Mouse (Mus musculus) forebrain, embryonic 10.5 days (tissue): Measurements from ENCODE around the gene Antxr2. TPM values are rescaled to one million over a fixed set of nuclear protein-coding genes. Genes with fewer than 3 reads are reported as not detected.

ENCODE experiments used
- DNase-seq: peaks from one replicate; pipeline ENCODE4 v3.0.0-alpha.2; 2017; ENCODE audit warnings: low spot score; ENCODE audit errors: extremely low spot score
- H3K27ac ChIP-seq: fragments of 300-500 bp; sonication (generic); 2 replicates; pipeline ENCODE4 v1.5.1; 2016; ENCODE audit warnings: mild to moderate bottlenecking
- H3K27me3 ChIP-seq: fragments of 300-500 bp; sonication (generic); 2 replicates; pipeline ENCODE4 v1.6.1; 2016; ENCODE audit warnings: mild to moderate bottlenecking; ENCODE audit not compliant: poor library complexity, severe bottlenecking
- H3K36me3 ChIP-seq: fragments of 300-500 bp; sonication (generic); replicated peaks from 2 replicates; pipeline ENCODE4 v1.6.1; 2016; ENCODE audit warnings: mild to moderate bottlenecking, moderate library complexity
- H3K4me1 ChIP-seq: fragments of 300-500 bp; sonication (generic); 2 replicates; pipeline ENCODE4 v1.6.1; 2016
- H3K4me3 ChIP-seq: fragments of 300-500 bp; sonication (generic); 2 replicates; pipeline ENCODE4 v1.5.1; 2016; ENCODE audit warnings: mild to moderate bottlenecking, moderate library complexity
- H3K9me3 ChIP-seq: fragments of 300-500 bp; sonication (generic); 2 replicates; pipeline ENCODE4 v1.6.1; 2016; ENCODE audit warnings: mild to moderate bottlenecking, moderate library complexity
- WGBS: fragments of 180-500 bp; shearing (Covaris S2); methylation state at CpG from one replicate; pipeline ENCODE4 v1.1.7; 2016; 5-methylcytosine and 5-hydroxymethylcytosine counted together
- polyA plus RNA-seq: library from polyadenylated mRNA; unstranded; fragments of >200 nt; fragmentation: Nextera tagmentation; extraction: Ambion mirVana; gene quantifications from 2 replicates; pipeline ENCODE4 v1.2.1, GENCODE M21; 2016

Gene Antxr2
- polyA plus RNA-seq, 1 experiment from 2014 or later, result 10.4 TPM

DNA sequence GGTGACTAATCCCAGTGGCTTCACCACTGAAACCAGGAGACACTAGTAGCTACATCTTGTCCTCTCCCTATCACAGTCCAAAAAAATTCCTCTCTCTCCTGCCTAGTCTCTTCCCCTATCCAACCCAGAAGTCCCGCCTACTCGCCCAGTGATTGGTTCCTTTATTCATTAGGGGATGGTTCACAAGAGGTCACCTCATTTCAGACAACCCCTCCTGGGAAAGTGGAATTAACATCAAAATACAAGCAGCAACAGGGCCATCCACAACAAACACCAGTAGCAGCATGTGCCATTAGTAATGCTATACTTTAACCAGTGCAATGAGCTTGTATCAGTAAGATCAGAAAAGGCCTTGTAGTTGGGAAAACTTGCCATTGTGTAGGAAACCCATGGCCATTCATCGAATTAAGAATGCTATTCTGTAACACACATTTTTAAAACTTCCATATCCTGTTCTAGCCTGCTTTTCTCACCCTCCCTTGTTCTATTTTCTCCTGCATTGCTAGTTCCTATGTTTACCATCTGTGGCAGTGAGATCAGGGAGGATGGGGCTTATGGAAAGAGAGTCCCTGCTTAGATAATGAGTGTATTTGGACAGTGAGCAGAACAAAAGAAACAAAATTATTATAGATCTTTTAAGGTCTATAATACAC, 191.4 kb downstream of the Antxr2 start:
- Histone ChIP-seq H3K9me3 (no peaks in the 10 kb centered on the region), H3K36me3 (no peaks in the 10 kb centered on the region), H3K4me3 (no peak overlapping the region), H3K27ac (no peak overlapping the region), H3K4me1 (peaks cover 2% of the 10 kb centered on the region; the same call in 1 of the 2 replicates), H3K27me3 (no peaks in the 10 kb centered on the region)
- no peak for DNase-seq
- 72% methylated on average over 3 of the region's 3 CpGs for WGBS

DNA sequence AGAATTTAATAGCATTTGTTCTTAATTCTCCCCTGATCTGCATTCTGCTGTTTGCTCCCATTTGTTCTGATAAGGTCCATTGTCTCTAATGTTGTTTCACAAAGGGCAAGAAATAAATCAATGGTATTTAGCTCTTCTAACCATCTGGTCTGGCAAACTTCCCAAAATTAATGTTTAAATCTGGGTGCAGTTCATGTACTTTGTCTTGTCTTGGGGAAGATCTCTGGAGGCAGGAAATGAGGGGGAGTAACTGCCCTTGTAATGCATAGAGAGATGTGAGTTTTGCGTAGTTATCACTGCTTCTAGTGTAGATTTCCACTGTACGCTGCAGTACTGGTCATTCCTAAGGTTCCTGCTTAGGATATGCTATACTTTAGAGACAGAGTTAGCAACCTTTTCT, 193.5 kb downstream of the Antxr2 start:
- Histone ChIP-seq H3K4me1 (peaks cover 2% of the 10 kb centered on the region; the same call in 1 of the 2 replicates), H3K27ac (no peak overlapping the region), H3K9me3 (no peaks in the 10 kb centered on the region), H3K36me3 (no peaks in the 10 kb centered on the region), H3K27me3 (no peaks in the 10 kb centered on the region), H3K4me3 (no peak overlapping the region)
- WGBS, result 98% methylated on average over 2 of the region's 2 CpGs
- no peak for DNase-seq

DNA sequence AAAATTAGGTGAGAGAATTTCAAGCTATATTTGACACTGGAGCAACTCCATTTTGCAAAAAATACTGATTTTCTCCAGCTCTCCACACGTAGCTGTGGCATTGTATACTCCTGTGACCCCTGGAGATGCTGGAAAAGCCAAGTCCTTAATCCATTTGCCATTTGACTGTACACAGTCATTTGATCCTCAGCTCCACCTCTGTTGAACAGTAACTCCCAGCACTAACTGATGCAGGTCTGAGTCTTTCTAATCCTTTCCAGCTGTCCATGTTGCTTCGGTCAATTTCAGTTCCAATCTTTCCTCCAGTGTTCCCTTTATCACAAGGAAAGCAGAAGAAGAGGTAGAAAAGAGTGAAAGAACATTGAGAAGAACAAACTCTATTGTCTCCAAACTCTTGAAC, 195.4 kb downstream of the Antxr2 start:
- Histone ChIP-seq H3K27ac (no peak overlapping the region), H3K4me1 (peaks cover 2% of the 10 kb centered on the region; the same call in 1 of the 2 replicates), H3K27me3 (no peaks in the 10 kb centered on the region), H3K36me3 (no peaks in the 10 kb centered on the region), H3K9me3 (no peaks in the 10 kb centered on the region), H3K4me3 (no peak overlapping the region)
- WGBS, result 61% methylated on average over 2 of the region's 2 CpGs
- DNase-seq, result no peak

DNA sequence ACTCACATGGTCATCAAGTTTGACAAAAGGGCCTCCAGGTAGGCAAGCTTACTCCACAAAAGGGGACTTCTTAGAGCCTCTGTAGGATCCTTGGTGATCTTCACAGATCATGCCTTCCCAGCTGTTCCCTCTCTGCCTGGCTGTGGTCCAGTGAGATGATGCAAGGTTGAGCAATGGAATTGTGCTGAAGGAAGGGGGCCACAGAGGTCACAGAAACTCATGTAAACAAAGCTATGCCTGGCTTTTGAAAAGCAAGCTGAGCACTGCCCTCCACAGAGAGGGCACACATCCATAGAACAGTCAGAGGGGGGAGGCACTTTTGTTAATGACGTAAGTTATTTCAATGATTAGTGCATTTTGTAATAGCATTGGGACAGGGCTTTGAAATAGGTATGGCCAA, 196.1 kb downstream of the Antxr2 start:
- Histone ChIP-seq H3K9me3 (no peaks in the 10 kb centered on the region), H3K36me3 (no peaks in the 10 kb centered on the region), H3K4me3 (no peak overlapping the region), H3K27me3 (no peaks in the 10 kb centered on the region), H3K27ac (no peak overlapping the region), H3K4me1 (peaks cover 2% of the 10 kb centered on the region; the same call in 1 of the 2 replicates)
- DNase-seq, result no peak
- 70% methylated on average over 1 of the region's 1 CpGs for WGBS

Other genes with a start within 250 kb of the Antxr2 start
- gene Prdm8, start 136.2 kb upstream of the Antxr2 start, polyA plus RNA-seq, result 0.05 TPM in 2 replicates
- not detected in 2 replicates for gene Fgf5, start 223.1 kb upstream of the Antxr2 start, polyA plus RNA-seq